Mouse (Mus musculus) heart, postnatal 0 days (tissue): ENCODE measurements around the gene Rasal2. TPM values are rescaled to one million over a fixed set of nuclear protein-coding genes. Genes with fewer than 3 reads are reported as not detected.

ENCODE experiments used
- ATAC-seq: fragments of 200-750 bp; cut with Nextera tagmentation; 2 replicates; pipeline ENCODE4 v1.8.0; 2017; ENCODE audit warnings: low read depth, moderate number of reproducible peaks, moderate library complexity; ENCODE audit not compliant: insufficient read depth
- DNase-seq: peaks from one replicate; pipeline ENCODE4 v3.0.0-alpha.2; 2016; ENCODE audit warnings: low spot score
- H3K27ac ChIP-seq: fragments of 300-500 bp; sonication (generic); 2 replicates; pipeline ENCODE4 v1.5.1; 2014; ENCODE audit warnings: low read depth, mild to moderate bottlenecking
- H3K27me3 ChIP-seq: fragments of 300-500 bp; sonication (generic); 2 replicates; pipeline ENCODE4 v1.6.1; 2014; ENCODE audit warnings: low read length, mixed read lengths; ENCODE audit not compliant: control insufficient read depth, insufficient read depth
- H3K36me3 ChIP-seq: fragments of 300-500 bp; sonication (generic); replicated peaks from 2 replicates; pipeline ENCODE4 v1.6.1; 2014; ENCODE audit warnings: low read length, mixed read lengths; ENCODE audit not compliant: control insufficient read depth, insufficient read depth
- H3K4me1 ChIP-seq: fragments of 300-500 bp; sonication (generic); 2 replicates; pipeline ENCODE4 v1.6.1; 2014; ENCODE audit warnings: antibody characterized with exemption; ENCODE audit not compliant: control insufficient read depth, insufficient read depth
- H3K4me2 ChIP-seq: fragments of 300-500 bp; sonication (generic); 2 replicates; pipeline ENCODE4 v1.6.1; 2014; ENCODE audit warnings: low read depth, mild to moderate bottlenecking, low read length, moderate library complexity
- H3K4me3 ChIP-seq: fragments of 300-500 bp; sonication (generic); 2 replicates; pipeline ENCODE4 v1.5.1; 2014; ENCODE audit warnings: low read depth, low read length
- H3K9ac ChIP-seq: fragments of 300-500 bp; sonication (generic); replicated peaks from 2 replicates; pipeline ENCODE4 v1.6.1; 2014; ENCODE audit warnings: low read depth, low read length, mixed read lengths
- H3K9me3 ChIP-seq: fragments of 300-500 bp; sonication (generic); replicated peaks from 2 replicates; pipeline ENCODE4 v1.6.1; 2016; ENCODE audit warnings: low read length; ENCODE audit not compliant: control insufficient read depth
- CTCF ChIP-seq: IDR thresholded peaks from 2 replicates; pipeline ENCODE4 v1.5.1; 2016; ENCODE audit warnings: antibody characterized with exemption, control low read depth, low read depth
- EP300 ChIP-seq: IDR thresholded peaks from 2 replicates; pipeline ENCODE4 v1.6.1; 2016; ENCODE audit warnings: antibody characterized with exemption, low read depth
- WGBS: fragments of 180-500 bp; shearing (Covaris S2); extraction: QIAGEN DNeasy Blood & Tissue Kit; methylation state at CpG from one replicate; pipeline ENCODE4 v1.1.7; 2014; 5-methylcytosine and 5-hydroxymethylcytosine counted together
- polyA plus RNA-seq: library from polyadenylated mRNA; unstranded; fragments of >200 nt; fragmentation: Nextera tagmentation; extraction: Ambion mirVana; gene quantifications from 2 replicates; pipeline ENCODE4 v1.2.1, GENCODE M21; 2015
- total RNA-seq: library from RNA; depleted of rRNA; stranded (reverse); fragments of >200 nt; gene quantifications from 2 replicates; pipeline ENCODE4 v1.2.3, GENCODE M21; 2014; ENCODE audit warnings: low replicate concordance

The Rasal2 gene
- total and polyA plus RNA-seq, 2 experiments from 2014 or later = 18.5 to 35.9 TPM

GRCm38 (mm10) chr1:157454876-157455275, 42.5 kb upstream of the Rasal2 start:
- DNase-seq = no peak
- 70% methylated on average over 6 of the region's 6 CpGs for WGBS
- ATAC-seq = no peak
- Histone ChIP-seq H3K4me2 (no peak overlapping the region), H3K9ac (no peak overlapping the region), H3K36me3 (no peaks in the 10 kb centered on the region), H3K4me1 (peaks cover 17% of the 10 kb centered on the region), H3K27me3 (no peaks in the 10 kb centered on the region), H3K9me3 (no peaks in the 10 kb centered on the region), H3K27ac (no peak overlapping the region), H3K4me3 (no peak overlapping the region)
- no peak for TF ChIP-seq CTCF
- TF ChIP-seq EP300 = no peak

DNA sequence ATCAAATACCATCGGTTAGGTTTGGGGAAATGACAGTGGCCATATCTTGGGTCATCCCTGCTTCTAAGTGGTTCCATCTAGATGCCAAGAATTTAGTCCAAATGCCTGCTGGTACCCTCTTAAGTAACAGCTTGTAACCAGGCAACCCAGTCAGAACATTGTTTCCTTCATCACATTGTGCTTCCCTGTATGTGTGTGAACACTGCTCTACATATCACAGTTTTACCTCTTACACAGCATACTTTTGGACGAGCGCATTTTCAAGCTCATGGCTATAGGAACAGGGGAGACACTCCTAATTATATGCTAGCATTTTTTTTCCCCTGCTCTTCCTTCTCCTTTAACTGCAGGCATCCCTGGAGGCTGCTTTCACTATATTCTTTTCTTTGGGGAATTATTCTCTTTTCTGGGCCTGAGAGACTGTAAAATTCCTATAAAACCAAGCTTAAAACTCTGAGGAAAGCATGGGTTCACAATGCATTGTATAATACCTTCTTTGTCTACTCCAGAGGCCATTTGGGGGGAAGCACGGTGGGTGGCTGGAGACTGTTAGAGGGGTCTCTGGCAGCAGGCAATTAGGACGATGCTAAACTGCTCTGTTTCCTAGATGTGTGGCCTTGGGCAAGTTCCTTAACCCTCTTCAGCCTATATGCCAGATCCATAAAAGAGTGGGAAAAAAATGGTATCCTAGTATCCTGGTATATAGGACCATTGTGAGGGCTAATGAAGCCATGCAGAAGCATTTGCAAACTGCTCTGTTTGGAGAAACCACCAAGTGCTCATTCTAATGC, 40.6 kb upstream of the Rasal2 start:
- peaks cover 18% of the 10 kb centered on the region for H3K4me1 ChIP-seq
- H3K27me3 ChIP-seq = no peaks in the 10 kb centered on the region
- TF ChIP-seq EP300 (no peak), CTCF (no peak)
- H3K4me3 ChIP-seq = no peak overlapping the region
- no peak overlapping the region for H3K27ac ChIP-seq
- no peak for DNase-seq
- H3K9ac ChIP-seq = no peak overlapping the region
- 68% methylated on average over 5 of the region's 5 CpGs for WGBS
- no peak for ATAC-seq
- no peaks in the 10 kb centered on the region for H3K36me3 ChIP-seq
- H3K9me3 ChIP-seq = no peaks in the 10 kb centered on the region
- no peak overlapping the region for H3K4me2 ChIP-seq

DNA sequence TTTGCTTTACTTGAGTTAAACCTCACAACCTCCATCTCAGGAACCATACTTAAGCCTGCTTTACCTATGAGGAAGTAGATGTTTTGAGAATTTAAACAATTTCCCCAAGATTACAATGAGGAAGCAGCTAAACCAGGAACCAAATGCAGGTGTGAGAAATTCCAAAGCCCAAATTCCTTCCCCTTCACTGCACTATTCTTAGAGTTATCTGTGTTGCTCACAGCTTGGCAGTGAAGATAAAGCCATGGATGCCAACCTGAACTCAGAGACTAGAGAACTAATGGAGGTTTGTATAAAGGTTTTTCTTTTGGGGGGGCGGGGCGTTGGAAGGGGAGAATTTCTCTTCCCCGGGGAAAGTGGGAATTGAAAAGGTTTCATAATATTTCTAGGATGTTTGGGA, 39.9 kb upstream of the Rasal2 start:
- Histone ChIP-seq H3K4me1 (peaks cover 18% of the 10 kb centered on the region), H3K36me3 (no peaks in the 10 kb centered on the region), H3K27me3 (no peaks in the 10 kb centered on the region), H3K9me3 (no peaks in the 10 kb centered on the region), H3K4me2 (no peak overlapping the region), H3K9ac (no peak overlapping the region), H3K4me3 (no peak overlapping the region), H3K27ac (no peak overlapping the region)
- no peak for DNase-seq
- TF ChIP-seq EP300 (no peak), CTCF (no peak)
- ATAC-seq = no peak
- WGBS = 68% methylated on average over 3 of the region's 3 CpGs

- TF ChIP-seq EP300 (peak; percentile 94), CTCF (no peak)
- peak overlapping the region; percentile 51; the same call in 1 of the 2 replicates for H3K9ac ChIP-seq
- ATAC-seq = peak; percentile 74
Measured at GRCm38 (mm10) chr1:157449981-157450636, 37.7 kb upstream of the Rasal2 start.

GRCm38 (mm10) chr1:157449532-157449931, 37.1 kb upstream of the Rasal2 start:
- peak; percentile 54 for ATAC-seq
- 4% methylated on average over 10 of the region's 10 CpGs for WGBS

More at GRCm38 (mm10) chr1:157449981-157450636, 37.7 kb upstream of the Rasal2 start:
- no peaks in the 10 kb centered on the region for H3K36me3 ChIP-seq
- DNase-seq = peak; percentile 81
- peaks cover 20% of the 10 kb centered on the region for H3K4me1 ChIP-seq
- H3K4me2 ChIP-seq = peak overlapping the region; percentile 69
- no peaks in the 10 kb centered on the region for H3K9me3 ChIP-seq
- H3K27ac ChIP-seq = peak overlapping the region; percentile 75
- 7% methylated on average over 21 of the region's 21 CpGs for WGBS
- H3K4me3 ChIP-seq = peak overlapping the region; percentile 42
- no peaks in the 10 kb centered on the region for H3K27me3 ChIP-seq

More at GRCm38 (mm10) chr1:157449532-157449931, 37.1 kb upstream of the Rasal2 start:
- Histone ChIP-seq H3K4me1 (peaks cover 23% of the 10 kb centered on the region), H3K36me3 (no peaks in the 10 kb centered on the region), H3K9me3 (no peaks in the 10 kb centered on the region), H3K4me3 (peak overlapping the region; percentile 42), H3K27me3 (no peaks in the 10 kb centered on the region), H3K9ac (peak overlapping the region; percentile 51), H3K4me2 (peak overlapping the region; percentile 69), H3K27ac (peak overlapping the region; percentile 75)
- DNase-seq = no peak
- TF ChIP-seq CTCF (no peak), EP300 (no peak)
